Mouse (Mus musculus) olfactory bulb, adult 2 months (tissue): ENCODE data around the gene Lat.

Experiments
- CTCF ChIP-seq: fragments of 200-500 bp; IDR thresholded peaks from 2 replicates; pipeline ENCODE4 v1.5.1; 2012; ENCODE audit warnings: low read depth, mild to moderate bottlenecking, low read length, moderate library complexity; ENCODE audit not compliant: insufficient read depth
- POLR2A ChIP-seq: fragments of 200-500 bp; IDR thresholded peaks from 2 replicates; pipeline ENCODE4 v1.6.1; 2012; ENCODE audit warnings: mild to moderate bottlenecking, low read depth, low read length, moderate library complexity; ENCODE audit not compliant: insufficient read depth

GRCm38 (mm10) chr7:126356793-126357591 lies 12.4 kb downstream of the Lat start:
- TF ChIP-seq POLR2A, result no peak
- no peak for TF ChIP-seq CTCF
